Mouse (Mus musculus) CH12.LX (cell line): ENCODE results near the gene Dtl.

ENCODE experiments used
- CTCF ChIP-seq, 2 experiments: IDR thresholded peaks in 1 of 2; conservative IDR thresholded peaks in 1 of 2; 2 replicates each; pipeline ENCODE4 v1.5.1; 2011 to 2012; ENCODE audit warnings: low read depth in 2 of 2, low read length in 2 of 2, improper control_type of control experiment in 1 of 2, inconsistent platforms in 1 of 2, mild to moderate bottlenecking in 1 of 2, moderate library complexity in 1 of 2
- E2F4 ChIP-seq: IDR thresholded peaks from 2 replicates; pipeline ENCODE4 v1.6.1; 2011; ENCODE audit warnings: low read depth, low read length, improper control_type of control experiment; ENCODE audit not compliant: insufficient replicate concordance
- NELFE ChIP-seq: IDR thresholded peaks from 2 replicates; pipeline ENCODE4 v1.6.1; 2011; ENCODE audit warnings: low read depth, low read length, improper control_type of control experiment

- TF ChIP-seq CTCF (conservative IDR thresholded peaks at IDR 0.05 in 1 of 2, IDR thresholded peaks at IDR 0.05 in 1 of 2; ENCODE audit: low read depth in 2 of 2, low read length in 2 of 2) (no peak), NELFE (no peak), E2F4 (no peak)
These were observed 35.0 kb downstream of the Dtl start for GRCm38 (mm10) chr1:191540300-191540699.
